Mouse (Mus musculus) embryonic facial prominence, embryonic 13.5 days (tissue): ENCODE measurements around the gene Slit2. TPM values are rescaled to one million over a fixed set of nuclear protein-coding genes. Genes with fewer than 3 reads are reported as not detected.

Experiments used
- ATAC-seq: fragments of 200-750 bp; cut with Nextera tagmentation; 2 replicates; pipeline ENCODE4 v1.8.0; 2017; ENCODE audit warnings: low read depth; ENCODE audit not compliant: insufficient number of reproducible peaks, insufficient read depth, low FRiP score, low TSS enrichment
- H3K27ac ChIP-seq: fragments of 300-500 bp; sonication (generic); 2 replicates; pipeline ENCODE4 v1.5.1; 2015; ENCODE audit warnings: moderate library complexity, mild to moderate bottlenecking, inconsistent platforms
- H3K27me3 ChIP-seq: fragments of 300-500 bp; sonication (generic); 2 replicates; pipeline ENCODE4 v1.6.1; 2015; ENCODE audit warnings: mild to moderate bottlenecking, inconsistent platforms
- H3K36me3 ChIP-seq: fragments of 300-500 bp; sonication (generic); 2 replicates; pipeline ENCODE4 v1.6.1; 2015; ENCODE audit warnings: mild to moderate bottlenecking, inconsistent platforms
- H3K4me1 ChIP-seq: fragments of 300-500 bp; sonication (generic); 2 replicates; pipeline ENCODE4 v1.6.1; 2015; ENCODE audit warnings: inconsistent platforms
- H3K4me2 ChIP-seq: fragments of 300-500 bp; sonication (generic); 2 replicates; pipeline ENCODE4 v1.6.1; 2015; ENCODE audit warnings: moderate library complexity, mild to moderate bottlenecking, inconsistent platforms
- H3K4me3 ChIP-seq: fragments of 300-500 bp; sonication (generic); 2 replicates; pipeline ENCODE4 v1.5.1; 2015; ENCODE audit warnings: mild to moderate bottlenecking, inconsistent platforms
- H3K9ac ChIP-seq: fragments of 300-500 bp; sonication (generic); 2 replicates; pipeline ENCODE4 v1.6.1; 2015; ENCODE audit warnings: mild to moderate bottlenecking, inconsistent platforms
- H3K9me3 ChIP-seq: fragments of 300-500 bp; sonication (generic); 2 replicates; pipeline ENCODE4 v1.6.1; 2016; ENCODE audit warnings: inconsistent platforms
- WGBS: fragments of 180-500 bp; shearing (Covaris S2); methylation state at CpG from one replicate; pipeline ENCODE4 v1.1.7; 2015; ENCODE audit warnings: mixed read lengths; 5-methylcytosine and 5-hydroxymethylcytosine counted together
- polyA plus RNA-seq: library from polyadenylated mRNA; unstranded; fragments of >200 nt; fragmentation: Nextera tagmentation; extraction: Ambion mirVana; gene quantifications from 2 replicates; pipeline ENCODE4 v1.2.1, GENCODE M21; 2015

The Slit2 gene
- polyA plus RNA-seq, 1 experiment from 2014 or later = 32.2 TPM

GRCm38 (mm10) chr5:48060715-48061114 is 77.8 kb downstream of the Slit2 start:
- H3K9me3 ChIP-seq = no peaks in the 10 kb centered on the region
- H3K36me3 ChIP-seq = no peaks in the 10 kb centered on the region
- H3K27me3 ChIP-seq = no peaks in the 10 kb centered on the region
- H3K4me3 ChIP-seq = no peak overlapping the region
- 0 out of 2 replicates have a peak, but pooled peaks cover 6% of the 10 kb centered on the region for H3K4me1 ChIP-seq
- 44% methylated on average over 2 of the region's 2 CpGs for WGBS
- H3K9ac ChIP-seq = no peak overlapping the region
- no peak overlapping the region for H3K27ac ChIP-seq
- no peak overlapping the region for H3K4me2 ChIP-seq
- ATAC-seq = no peak

GRCm38 (mm10) chr5:48078730-48079129 is 95.8 kb downstream of the Slit2 start:
- Histone ChIP-seq H3K4me1 (no peaks in the 10 kb centered on the region), H3K9ac (no peak overlapping the region), H3K4me2 (no peak overlapping the region), H3K36me3 (no peaks in the 10 kb centered on the region), H3K27ac (no peak overlapping the region), H3K4me3 (no peak overlapping the region), H3K27me3 (no peaks in the 10 kb centered on the region), H3K9me3 (no peaks in the 10 kb centered on the region)
- no peak for ATAC-seq
- WGBS = 13% methylated on average over 1 of the region's 1 CpGs

GRCm38 (mm10) chr5:48081223-48081881 is 98.4 kb downstream of the Slit2 start:
- Histone ChIP-seq H3K9ac (no peak overlapping the region), H3K27me3 (no peaks in the 10 kb centered on the region), H3K27ac (no peak overlapping the region), H3K9me3 (no peaks in the 10 kb centered on the region), H3K36me3 (no peaks in the 10 kb centered on the region), H3K4me3 (no peak overlapping the region), H3K4me1 (no peaks in the 10 kb centered on the region), H3K4me2 (no peak overlapping the region)
- 75% methylated on average over 8 of the region's 8 CpGs for WGBS
- no peak for ATAC-seq

- Histone ChIP-seq H3K9me3 (no peaks in the 10 kb centered on the region), H3K4me2 (no peak overlapping the region), H3K36me3 (no peaks in the 10 kb centered on the region), H3K4me3 (no peak overlapping the region), H3K4me1 (no peaks in the 10 kb centered on the region), H3K9ac (no peak overlapping the region), H3K27ac (no peak overlapping the region), H3K27me3 (no peaks in the 10 kb centered on the region)
- WGBS = 22% methylated on average over 1 of the region's 1 CpGs
- ATAC-seq = no peak
These were observed 130.5 kb downstream of the Slit2 start for GRCm38 (mm10) chr5:48113400-48113799.

- Histone ChIP-seq H3K9ac (no peak overlapping the region), H3K27ac (no peak overlapping the region), H3K9me3 (no peaks in the 10 kb centered on the region), H3K4me1 (no peaks in the 10 kb centered on the region), H3K36me3 (no peaks in the 10 kb centered on the region), H3K27me3 (no peaks in the 10 kb centered on the region), H3K4me3 (no peak overlapping the region), H3K4me2 (no peak overlapping the region)
- ATAC-seq = no peak
- WGBS = 59% methylated on average over 4 of the region's 4 CpGs
These were observed 132.1 kb downstream of the Slit2 start for GRCm38 (mm10) chr5:48114969-48115537.

GRCm38 (mm10) chr5:48122651-48123050 is 139.7 kb downstream of the Slit2 start:
- Histone ChIP-seq H3K9ac (no peak overlapping the region), H3K27me3 (no peaks in the 10 kb centered on the region), H3K4me2 (no peak overlapping the region), H3K4me3 (no peak overlapping the region), H3K36me3 (no peaks in the 10 kb centered on the region), H3K4me1 (no peaks in the 10 kb centered on the region), H3K9me3 (no peaks in the 10 kb centered on the region), H3K27ac (no peak overlapping the region)
- ATAC-seq = no peak
- WGBS = 79% methylated on average over 5 of the region's 5 CpGs

GRCm38 (mm10) chr5:48125770-48126423 is 143.0 kb downstream of the Slit2 start:
- Histone ChIP-seq H3K27ac (no peak overlapping the region), H3K4me1 (no peaks in the 10 kb centered on the region), H3K4me2 (no peak overlapping the region), H3K9me3 (no peaks in the 10 kb centered on the region), H3K4me3 (no peak overlapping the region), H3K36me3 (no peaks in the 10 kb centered on the region), H3K27me3 (no peaks in the 10 kb centered on the region), H3K9ac (no peak overlapping the region)
- no peak for ATAC-seq
- WGBS = 74% methylated on average over 3 of the region's 3 CpGs

GRCm38 (mm10) chr5:48129981-48130380 is 147.0 kb downstream of the Slit2 start:
- no peak for ATAC-seq
- Histone ChIP-seq H3K9me3 (no peaks in the 10 kb centered on the region), H3K4me1 (no peaks in the 10 kb centered on the region), H3K27me3 (no peaks in the 10 kb centered on the region), H3K4me2 (no peak overlapping the region), H3K4me3 (no peak overlapping the region), H3K27ac (no peak overlapping the region), H3K36me3 (no peaks in the 10 kb centered on the region), H3K9ac (no peak overlapping the region)
- WGBS = 84% methylated on average over 4 of the region's 4 CpGs

- no peak for ATAC-seq
- H3K4me2 ChIP-seq = no peak overlapping the region
- H3K36me3 ChIP-seq = no peaks in the 10 kb centered on the region
- H3K9ac ChIP-seq = no peak overlapping the region
- no peaks in the 10 kb centered on the region for H3K27me3 ChIP-seq
- WGBS = 15% methylated on average over 3 of the region's 3 CpGs
- H3K4me3 ChIP-seq = no peak overlapping the region
- no peaks in the 10 kb centered on the region for H3K9me3 ChIP-seq
- 0 out of 2 replicates have a peak, but pooled peaks cover 7% of the 10 kb centered on the region for H3K4me1 ChIP-seq
- H3K27ac ChIP-seq = no peak overlapping the region
These were observed 153.6 kb downstream of the Slit2 start for GRCm38 (mm10) chr5:48136571-48136970.

GRCm38 (mm10) chr5:48138849-48139487 is 156.0 kb downstream of the Slit2 start:
- Histone ChIP-seq H3K9me3 (no peaks in the 10 kb centered on the region), H3K4me1 (0 out of 2 replicates have a peak, but pooled peaks cover 7% of the 10 kb centered on the region), H3K4me3 (no peak overlapping the region), H3K36me3 (no peaks in the 10 kb centered on the region), H3K4me2 (no peak overlapping the region), H3K9ac (no peak overlapping the region), H3K27me3 (no peaks in the 10 kb centered on the region), H3K27ac (no peak overlapping the region)
- 13% methylated on average over 8 of the region's 8 CpGs for WGBS
- ATAC-seq = no peak

- Histone ChIP-seq H3K9me3 (no peaks in the 10 kb centered on the region), H3K9ac (no peak overlapping the region), H3K27me3 (no peaks in the 10 kb centered on the region), H3K27ac (no peak overlapping the region), H3K4me2 (no peak overlapping the region), H3K36me3 (no peaks in the 10 kb centered on the region), H3K4me3 (no peak overlapping the region), H3K4me1 (0 out of 2 replicates have a peak, but pooled peaks cover 7% of the 10 kb centered on the region)
- WGBS = 15% methylated on average over 6 of the region's 6 CpGs
- no peak for ATAC-seq
These were observed 156.5 kb downstream of the Slit2 start for GRCm38 (mm10) chr5:48139488-48139862.

GRCm38 (mm10) chr5:48146082-48146481 is 163.1 kb downstream of the Slit2 start:
- no peak for ATAC-seq
- no peak overlapping the region for H3K4me3 ChIP-seq
- no peaks in the 10 kb centered on the region for H3K27me3 ChIP-seq
- no peaks in the 10 kb centered on the region for H3K9me3 ChIP-seq
- no peak overlapping the region for H3K4me2 ChIP-seq
- no peak overlapping the region for H3K9ac ChIP-seq
- H3K4me1 ChIP-seq = no peaks in the 10 kb centered on the region
- H3K36me3 ChIP-seq = no peaks in the 10 kb centered on the region
- no peak overlapping the region for H3K27ac ChIP-seq
- 84% methylated on average over 2 of the region's 2 CpGs for WGBS
